Mouse (Mus musculus) layer of hippocampus, adult 11-12 months (tissue): ENCODE measurements around the gene Dhrs13.
A peak's percentile ranks its signal among the peaks of the same experiment; 100 is the strongest.

Source experiments
- DNase-seq: peaks from one replicate; pipeline ENCODE4 v3.0.0; 2022; ENCODE audit warnings: low spot score

Gene Dhrs13

GRCm38 (mm10) chr11:78031947-78032808 is at the start of gene Dhrs13:
Gene Dhrs13 (plus strand): TSS chr11:78032280.
- DNase-seq: peak; percentile 84

GRCm38 (mm10) chr11:77982441-77982905 is 49.6 kb upstream of the Dhrs13 start, which contains the start of gene Phf12:
Gene Phf12 (plus strand): TSS chr11:77982754.
- DNase-seq: peak; percentile 100

- peak; percentile 58 for DNase-seq
These were observed 48.7 kb upstream of the Dhrs13 start for GRCm38 (mm10) chr11:77983191-77983936.

- peak; percentile 60 for DNase-seq
These were observed 47.9 kb upstream of the Dhrs13 start for GRCm38 (mm10) chr11:77983937-77984835.

GRCm38 (mm10) chr11:77984836-77985231 is 47.2 kb upstream of the Dhrs13 start:
- no peak for DNase-seq

GRCm38 (mm10) chr11:77985541-77986065 is 46.5 kb upstream of the Dhrs13 start:
- DNase-seq: no peak

- DNase-seq: no peak
These were observed 42.9 kb upstream of the Dhrs13 start for GRCm38 (mm10) chr11:77989071-77989690.

- DNase-seq: no peak
These were observed 36.5 kb upstream of the Dhrs13 start for GRCm38 (mm10) chr11:77995556-77995955.

GRCm38 (mm10) chr11:78006446-78006845 is 25.6 kb upstream of the Dhrs13 start:
- DNase-seq: no peak

- DNase-seq: peak; percentile 79
These were observed 12.4 kb upstream of the Dhrs13 start for GRCm38 (mm10) chr11:78019676-78020075.

- DNase-seq: no peak
These were observed 8.5 kb upstream of the Dhrs13 start for GRCm38 (mm10) chr11:78023607-78024006.

- no peak for DNase-seq
These were observed 2.8 kb upstream of the Dhrs13 start for GRCm38 (mm10) chr11:78029240-78029639.

GRCm38 (mm10) chr11:78030600-78030999 is 1.5 kb upstream of the Dhrs13 start:
- no peak for DNase-seq

GRCm38 (mm10) chr11:78031389-78031788 is 691 bp upstream of the Dhrs13 start:
- no peak for DNase-seq

- DNase-seq: no peak
These were observed 722 bp downstream of the Dhrs13 start for GRCm38 (mm10) chr11:78032809-78033195.

GRCm38 (mm10) chr11:78033931-78034617 is 2.0 kb downstream of the Dhrs13 start:
- DNase-seq: no peak

- DNase-seq: no peak
These were observed 4.7 kb downstream of the Dhrs13 start for GRCm38 (mm10) chr11:78036791-78037190.

GRCm38 (mm10) chr11:78037831-78038752 is 6.0 kb downstream of the Dhrs13 start, which contains the start of gene Flot2:
Gene Flot2 (plus strand): TSS chr11:78037931.
- DNase-seq: no peak

- no peak for DNase-seq
These were observed 8.8 kb downstream of the Dhrs13 start for GRCm38 (mm10) chr11:78040878-78041277.
